Mouse (Mus musculus) midbrain, postnatal 0 days (tissue): Measurements from ENCODE around the gene S1pr2. TPM values are rescaled to one million over a fixed set of nuclear protein-coding genes. Genes with fewer than 3 reads are reported as not detected.

Experiments used
- ATAC-seq: fragments of 200-750 bp; cut with Nextera tagmentation; 2 replicates; pipeline ENCODE4 v1.8.0; 2017; ENCODE audit warnings: moderate number of reproducible peaks, mild to moderate bottlenecking, moderate TSS enrichment, moderate library complexity; ENCODE audit not compliant: low FRiP score
- DNase-seq: peaks from one replicate; pipeline ENCODE4 v3.0.0-alpha.2; 2015; ENCODE audit warnings: low spot score
- H3K27ac ChIP-seq: fragments of 300-500 bp; sonication (generic); 2 replicates; pipeline ENCODE4 v1.5.1; 2014; ENCODE audit warnings: low read depth, mild to moderate bottlenecking, low read length, mixed read lengths
- H3K27me3 ChIP-seq: fragments of 300-500 bp; sonication (generic); 2 replicates; pipeline ENCODE4 v1.6.1; 2014; ENCODE audit warnings: low read length, control low read depth, mixed read lengths; ENCODE audit not compliant: insufficient read depth
- H3K36me3 ChIP-seq: fragments of 300-500 bp; sonication (generic); 2 replicates; pipeline ENCODE4 v1.6.1; 2014; ENCODE audit warnings: low read length, control low read depth, mixed read lengths; ENCODE audit not compliant: insufficient read depth
- H3K4me1 ChIP-seq: fragments of 300-500 bp; sonication (generic); 2 replicates; pipeline ENCODE4 v1.6.1; 2014; ENCODE audit warnings: mild to moderate bottlenecking, control low read depth, antibody characterized with exemption, low read length, mixed read lengths; ENCODE audit not compliant: insufficient read depth
- H3K4me2 ChIP-seq: fragments of 300-500 bp; sonication (generic); 2 replicates; pipeline ENCODE4 v1.6.1; 2014; ENCODE audit warnings: low read depth, mild to moderate bottlenecking, low read length, mixed read lengths; ENCODE audit not compliant: poor library complexity, severe bottlenecking
- H3K4me3 ChIP-seq: fragments of 300-500 bp; sonication (generic); 2 replicates; pipeline ENCODE4 v1.5.1; 2014; ENCODE audit warnings: low read depth, mild to moderate bottlenecking, low read length, moderate library complexity
- H3K9ac ChIP-seq: fragments of 300-500 bp; sonication (generic); replicated peaks from 2 replicates; pipeline ENCODE4 v1.6.1; 2014; ENCODE audit warnings: mild to moderate bottlenecking, low read length, moderate library complexity, mixed read lengths; ENCODE audit not compliant: poor library complexity, severe bottlenecking
- H3K9me3 ChIP-seq: fragments of 300-500 bp; sonication (generic); 2 replicates; pipeline ENCODE4 v1.6.1; 2016; ENCODE audit warnings: low read length, control low read depth
- CTCF ChIP-seq: IDR thresholded peaks from 2 replicates; pipeline ENCODE4 v1.5.1; 2016; ENCODE audit warnings: antibody characterized with exemption, mild to moderate bottlenecking
- WGBS: fragments of 180-500 bp; shearing (Covaris S2); extraction: QIAGEN DNeasy Blood & Tissue Kit; methylation state at CpG from one replicate; pipeline ENCODE4 v1.1.7; 2014; 5-methylcytosine and 5-hydroxymethylcytosine counted together
- microRNA-seq: library from miRNA; unstranded; fragments of <30 nt; microRNA quantifications from one replicate; pipeline ENCODE4, GENCODE M21; 2016; ENCODE audit warnings: borderline number of aligned reads
- polyA plus RNA-seq: library from polyadenylated mRNA; unstranded; fragments of >200 nt; fragmentation: Nextera tagmentation; extraction: Ambion mirVana; gene quantifications from 2 replicates; pipeline ENCODE4 v1.2.1, GENCODE M21; 2015
- total RNA-seq: library from RNA; depleted of rRNA; stranded (reverse); fragments of >200 nt; gene quantifications from 2 replicates; pipeline ENCODE4 v1.2.3, GENCODE M21; 2014; rRNA removed

Gene S1pr2
- total and polyA plus RNA-seq, 2 experiments from 2014 or later: 5.5 to 7.3 TPM

GRCm38 (mm10) chr9:20944697-20945370 lies 31.7 kb downstream of the S1pr2 start:
- Histone ChIP-seq H3K9me3 (no peaks in the 10 kb centered on the region), H3K27ac (no peak overlapping the region), H3K36me3 (peaks cover 19% of the 10 kb centered on the region), H3K4me2 (no peak overlapping the region), H3K4me3 (no peak overlapping the region), H3K27me3 (no peaks in the 10 kb centered on the region), H3K4me1 (no peaks in the 10 kb centered on the region), H3K9ac (no peak overlapping the region)
- ATAC-seq (no peak), DNase-seq (no peak)
- TF ChIP-seq CTCF: no peak
- WGBS: 66% methylated on average over 4 of the region's 4 CpGs

DNA sequence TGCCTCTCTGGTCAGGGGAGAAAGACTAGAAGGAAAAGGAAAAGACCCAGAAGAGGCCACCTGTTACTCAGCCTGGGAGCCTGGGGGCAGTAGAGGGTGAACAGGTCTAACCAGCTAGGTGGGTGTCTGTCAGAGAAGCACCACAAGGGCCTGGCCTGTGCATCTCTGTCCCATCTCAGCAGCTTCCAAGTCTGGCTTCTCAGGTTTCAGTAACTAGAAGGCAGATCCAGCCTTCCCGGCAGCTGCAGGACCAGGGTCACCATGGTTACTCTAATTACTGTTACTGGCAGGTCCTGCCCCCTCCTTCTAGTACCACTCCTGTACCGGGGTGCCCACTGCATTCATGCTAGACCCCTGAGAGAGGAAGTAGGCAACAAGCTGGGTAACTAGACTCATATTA lies 32.7 kb downstream of the S1pr2 start:
- no peak for DNase-seq
- ATAC-seq: no peak
- 9% methylated on average over 2 of the region's 2 CpGs for WGBS
- no peak overlapping the region for H3K4me2 ChIP-seq
- no peak overlapping the region for H3K4me3 ChIP-seq
- no peaks in the 10 kb centered on the region for H3K9me3 ChIP-seq
- no peak overlapping the region for H3K27ac ChIP-seq
- H3K4me1 ChIP-seq: no peaks in the 10 kb centered on the region
- TF ChIP-seq CTCF: no peak
- H3K27me3 ChIP-seq: no peaks in the 10 kb centered on the region
- H3K9ac ChIP-seq: 0 out of 2 replicates have a peak overlapping the region, but pooled peaks have one; percentile 5
- peaks cover 28% of the 10 kb centered on the region for H3K36me3 ChIP-seq

DNA sequence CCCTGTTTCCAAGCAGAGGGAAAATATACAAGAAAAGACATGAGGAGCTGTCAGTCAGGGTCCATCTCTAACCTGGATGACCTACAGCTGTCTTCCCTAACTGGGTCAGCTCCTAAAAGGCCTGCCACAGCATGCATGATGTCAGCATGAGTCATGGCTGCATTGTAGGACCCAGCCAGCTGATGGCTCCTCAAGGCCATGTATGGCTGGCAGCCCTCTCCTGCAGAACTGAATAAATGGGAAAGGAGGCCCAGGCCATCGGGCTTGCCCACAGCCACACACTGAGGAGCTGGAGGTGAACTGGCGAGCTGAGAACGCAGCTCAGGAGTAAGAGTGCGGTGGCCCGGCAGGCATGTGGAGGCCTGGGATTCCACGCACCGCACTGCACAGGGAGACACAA lies 33.2 kb downstream of the S1pr2 start:
- H3K27me3 ChIP-seq: no peaks in the 10 kb centered on the region
- TF ChIP-seq CTCF: no peak
- H3K4me3 ChIP-seq: no peak overlapping the region
- H3K9me3 ChIP-seq: no peaks in the 10 kb centered on the region
- no peak for DNase-seq
- H3K36me3 ChIP-seq: peaks cover 33% of the 10 kb centered on the region
- WGBS: 93% methylated on average over 7 of the region's 7 CpGs
- no peak overlapping the region for H3K4me2 ChIP-seq
- no peaks in the 10 kb centered on the region for H3K4me1 ChIP-seq
- no peak overlapping the region for H3K9ac ChIP-seq
- no peak for ATAC-seq
- no peak overlapping the region for H3K27ac ChIP-seq

GRCm38 (mm10) chr9:20923258-20923657 lies 53.3 kb downstream of the S1pr2 start:
- Histone ChIP-seq H3K4me3 (no peak overlapping the region), H3K27me3 (no peaks in the 10 kb centered on the region), H3K27ac (no peak overlapping the region), H3K9me3 (no peaks in the 10 kb centered on the region), H3K4me2 (no peak overlapping the region), H3K36me3 (peaks cover 94% of the 10 kb centered on the region), H3K9ac (no peak overlapping the region), H3K4me1 (no peaks in the 10 kb centered on the region)
- TF ChIP-seq CTCF: no peak
- ATAC-seq (no peak), DNase-seq (no peak)
- 89% methylated on average over 3 of the region's 3 CpGs for WGBS

DNA sequence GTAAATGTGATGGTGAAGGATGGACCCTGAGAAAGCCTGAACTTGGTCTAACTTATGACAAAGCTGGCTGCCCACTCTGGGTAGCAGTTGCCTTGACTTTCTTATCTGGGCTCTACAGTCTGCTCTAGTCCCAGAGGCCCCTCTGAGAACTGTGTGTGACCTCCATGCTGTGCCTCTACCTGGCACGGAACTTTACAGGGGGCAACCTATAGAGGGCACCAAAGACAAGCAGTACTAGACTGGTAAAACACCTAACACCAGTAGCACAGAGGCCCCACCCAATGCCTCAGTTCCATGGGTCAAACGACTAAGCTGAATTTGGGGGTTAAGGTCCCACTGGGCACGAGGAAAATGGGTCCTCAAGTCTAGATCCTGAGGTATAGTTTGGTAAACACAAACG lies 60.4 kb downstream of the S1pr2 start:
- ATAC-seq (no peak), DNase-seq (no peak)
- TF ChIP-seq CTCF: peak; percentile 39; the same call in 1 of the 2 replicates

More for the DNA sequence above, 60.4 kb downstream of the S1pr2 start:
- Histone ChIP-seq H3K27ac (no peak overlapping the region), H3K9me3 (no peaks in the 10 kb centered on the region), H3K36me3 (peaks cover 97% of the 10 kb centered on the region), H3K4me1 (no peaks in the 10 kb centered on the region), H3K27me3 (no peaks in the 10 kb centered on the region), H3K9ac (no peak overlapping the region), H3K4me2 (no peak overlapping the region), H3K4me3 (no peak overlapping the region)
- 94% methylated on average over 4 of the region's 4 CpGs for WGBS

Small RNA genes within 50 kb of the gene (microRNA-seq; reads per million reads assigned to microRNA genes)
- not detected for gene Mir7081

Other genes starting within 250 kb of the S1pr2 start
- gene Olfm2, start 230.4 kb downstream of the S1pr2 start, total RNA-seq: 301 and 342 TPM in 2 replicates
- 245 and 273 TPM in 2 replicates for gene Olfm2, start 230.4 kb downstream of the S1pr2 start, polyA plus RNA-seq
- 3.0 and 3.4 TPM in 2 replicates for gene Col5a3, start 161.7 kb downstream of the S1pr2 start, total RNA-seq
- gene Col5a3, start 161.7 kb downstream of the S1pr2 start, polyA plus RNA-seq: 0.74 and 0.83 TPM in 2 replicates
- gene Rdh8, start 158.3 kb downstream of the S1pr2 start, total RNA-seq: not detected in 2 replicates
- gene Rdh8, start 158.3 kb downstream of the S1pr2 start, polyA plus RNA-seq: not detected in 2 replicates
- gene A230050P20Rik, start 108.1 kb downstream of the S1pr2 start, total RNA-seq: 21.5 and 30.6 TPM in 2 replicates
- 24.7 and 28.5 TPM in 2 replicates for gene A230050P20Rik, start 108.1 kb downstream of the S1pr2 start, polyA plus RNA-seq
- 10.0 and 12.4 TPM in 2 replicates for gene Angptl6, start 97.1 kb downstream of the S1pr2 start, total RNA-seq
- gene Angptl6, start 97.1 kb downstream of the S1pr2 start, polyA plus RNA-seq: 13.4 and 17.0 TPM in 2 replicates
- gene Ppan, start 88.6 kb downstream of the S1pr2 start, total RNA-seq: 42.0 and 52.6 TPM in 2 replicates
- 37.9 and 39.9 TPM in 2 replicates for gene Ppan, start 88.6 kb downstream of the S1pr2 start, polyA plus RNA-seq
- 95.7 and 102 TPM in 2 replicates for gene Eif3g, start 78.2 kb downstream of the S1pr2 start, total RNA-seq
- 227 and 232 TPM in 2 replicates for gene Eif3g, start 78.2 kb downstream of the S1pr2 start, polyA plus RNA-seq
- gene Dnmt1, start 16.9 kb downstream of the S1pr2 start, total RNA-seq: 94.6 and 97.7 TPM in 2 replicates
- gene Dnmt1, start 16.9 kb downstream of the S1pr2 start, polyA plus RNA-seq: 40.8 and 42.1 TPM in 2 replicates
- 62.9 and 80.9 TPM in 2 replicates for gene Mrpl4, start 26.0 kb upstream of the S1pr2 start, total RNA-seq
- gene Mrpl4, start 26.0 kb upstream of the S1pr2 start, polyA plus RNA-seq: 105 TPM in 2 replicates
- 4.5 and 5.2 TPM in 2 replicates for gene Icam1, start 39.2 kb upstream of the S1pr2 start, total RNA-seq
- gene Icam1, start 39.2 kb upstream of the S1pr2 start, polyA plus RNA-seq: 3.4 and 3.6 TPM in 2 replicates
- not detected in 2 replicates for gene Icam4, start 52.6 kb upstream of the S1pr2 start, total RNA-seq
- 0.30 TPM in 1 of 2 replicates, not detected in the other for gene Icam4, start 52.6 kb upstream of the S1pr2 start, polyA plus RNA-seq
- gene Icam5, start 55.3 kb upstream of the S1pr2 start, total RNA-seq: 6.3 and 7.7 TPM in 2 replicates
- 4.1 and 4.2 TPM in 2 replicates for gene Icam5, start 55.3 kb upstream of the S1pr2 start, polyA plus RNA-seq
- 10.7 TPM in 1 of 2 replicates, not detected in the other for gene Zglp1, start 90.3 kb upstream of the S1pr2 start, total RNA-seq
- 0.20 TPM in 1 of 2 replicates, not detected in the other for gene Zglp1, start 90.3 kb upstream of the S1pr2 start, polyA plus RNA-seq
- gene Gm49373, start 96.3 kb upstream of the S1pr2 start, total RNA-seq: 2.4 and 2.7 TPM in 2 replicates
- 0.90 and 0.94 TPM in 2 replicates for gene Gm49373, start 96.3 kb upstream of the S1pr2 start, polyA plus RNA-seq
- 67.3 and 81.3 TPM in 2 replicates for gene Fdx1l, start 96.8 kb upstream of the S1pr2 start, total RNA-seq
- gene Fdx1l, start 96.8 kb upstream of the S1pr2 start, polyA plus RNA-seq: 86.5 and 95.3 TPM in 2 replicates
- 2.1 and 5.8 TPM in 2 replicates for gene Gm38431, start 115.2 kb upstream of the S1pr2 start, total RNA-seq
- gene Gm38431, start 115.2 kb upstream of the S1pr2 start, polyA plus RNA-seq: 0.38 and 0.48 TPM in 2 replicates
- 38.7 and 41.0 TPM in 2 replicates for gene Raver1, start 115.2 kb upstream of the S1pr2 start, total RNA-seq
- gene Raver1, start 115.2 kb upstream of the S1pr2 start, polyA plus RNA-seq: 20.2 and 20.7 TPM in 2 replicates
- 9.8 and 9.9 TPM in 2 replicates for gene Tyk2, start 154.5 kb upstream of the S1pr2 start, total RNA-seq
- 4.8 and 5.4 TPM in 2 replicates for gene Tyk2, start 154.5 kb upstream of the S1pr2 start, polyA plus RNA-seq
- 29.0 and 37.7 TPM in 2 replicates for gene Cdc37, start 173.2 kb upstream of the S1pr2 start, total RNA-seq
- 179 and 186 TPM in 2 replicates for gene Cdc37, start 173.2 kb upstream of the S1pr2 start, polyA plus RNA-seq
- gene Pde4a, start 188.9 kb upstream of the S1pr2 start, total RNA-seq: 40.7 and 46.5 TPM in 2 replicates
- gene Pde4a, start 188.9 kb upstream of the S1pr2 start, polyA plus RNA-seq: 59.8 and 63.8 TPM in 2 replicates